Mouse (Mus musculus): ENCODE data around the gene Xxylt1. TPM values are rescaled to one million over a fixed set of nuclear protein-coding genes. Genes with fewer than 3 reads are reported as not detected.

Gene Xxylt1
- polyA plus RNA-seq, 1 experiment from 2014 or later, result 18.1 TPM

- DNase-seq (ENCODE audit: low spot score), result no peak
These were observed 58.9 kb downstream of the Xxylt1 start for GRCm38 (mm10) chr16:31022287-31022686.

GRCm38 (mm10) chr16:31019514-31019913 lies 61.7 kb downstream of the Xxylt1 start:
- H3K9me3 ChIP-seq (ENCODE audit: control insufficient read depth, low read length), result no peaks in the 10 kb centered on the region
- no peaks in the 10 kb centered on the region for H3K36me3 ChIP-seq (replicated peaks; ENCODE audit: control insufficient read depth, insufficient read depth)
- WGBS, result 69% methylated on average over 3 of the region's 3 CpGs
- 0 out of 2 replicates have a peak, but pooled peaks cover 4% of the 10 kb centered on the region for H3K4me1 ChIP-seq (replicated peaks; ENCODE audit: control insufficient read depth, insufficient read depth, low read length)
- H3K27ac ChIP-seq, result no peak overlapping the region
- DNase-seq (ENCODE audit: low spot score) (no peak), ATAC-seq (ENCODE audit: low FRiP score) (no peak)
- no peak overlapping the region for H3K4me2 ChIP-seq (replicated peaks)
- no peaks in the 10 kb centered on the region for H3K27me3 ChIP-seq (ENCODE audit: control insufficient read depth, insufficient read depth, low read length)
- no peak overlapping the region for H3K9ac ChIP-seq
- no peak overlapping the region for H3K4me3 ChIP-seq (replicated peaks; ENCODE audit: low read length)

More at GRCm38 (mm10) chr16:31022287-31022686, 58.9 kb downstream of the Xxylt1 start:
- 54% methylated on average over 5 of the region's 5 CpGs for WGBS
- no peak for ATAC-seq (ENCODE audit: low FRiP score)
- Histone ChIP-seq H3K27ac (no peak overlapping the region), H3K9me3 (ENCODE audit: control insufficient read depth, low read length) (no peaks in the 10 kb centered on the region), H3K9ac (no peak overlapping the region), H3K4me2 (replicated peaks) (no peak overlapping the region), H3K4me1 (replicated peaks; ENCODE audit: control insufficient read depth, insufficient read depth, low read length) (0 out of 2 replicates have a peak, but pooled peaks cover 4% of the 10 kb centered on the region), H3K36me3 (replicated peaks; ENCODE audit: control insufficient read depth, insufficient read depth) (no peaks in the 10 kb centered on the region), H3K27me3 (ENCODE audit: control insufficient read depth, insufficient read depth, low read length) (no peaks in the 10 kb centered on the region), H3K4me3 (replicated peaks; ENCODE audit: low read length) (no peak overlapping the region)

GRCm38 (mm10) chr16:31017687-31018413 lies 63.4 kb downstream of the Xxylt1 start:
- Histone ChIP-seq H3K4me3 (replicated peaks; ENCODE audit: low read length) (no peak overlapping the region), H3K4me1 (replicated peaks; ENCODE audit: control insufficient read depth, insufficient read depth, low read length) (0 out of 2 replicates have a peak, but pooled peaks cover 4% of the 10 kb centered on the region), H3K27ac (no peak overlapping the region), H3K4me2 (replicated peaks) (no peak overlapping the region), H3K9me3 (ENCODE audit: control insufficient read depth, low read length) (no peaks in the 10 kb centered on the region), H3K27me3 (ENCODE audit: control insufficient read depth, insufficient read depth, low read length) (no peaks in the 10 kb centered on the region), H3K9ac (no peak overlapping the region), H3K36me3 (replicated peaks; ENCODE audit: control insufficient read depth, insufficient read depth) (no peaks in the 10 kb centered on the region)
- ATAC-seq (ENCODE audit: low FRiP score), result no peak
- no peak for DNase-seq (ENCODE audit: low spot score)
- 96% methylated on average over 10 of the region's 10 CpGs for WGBS

- Histone ChIP-seq H3K4me1 (replicated peaks; ENCODE audit: control insufficient read depth, insufficient read depth, low read length) (no peaks in the 10 kb centered on the region), H3K4me3 (replicated peaks; ENCODE audit: low read length) (no peak overlapping the region), H3K27me3 (ENCODE audit: control insufficient read depth, insufficient read depth, low read length) (no peaks in the 10 kb centered on the region), H3K4me2 (replicated peaks) (no peak overlapping the region), H3K36me3 (replicated peaks; ENCODE audit: control insufficient read depth, insufficient read depth) (no peaks in the 10 kb centered on the region), H3K27ac (no peak overlapping the region), H3K9ac (no peak overlapping the region), H3K9me3 (ENCODE audit: control insufficient read depth, low read length) (no peaks in the 10 kb centered on the region)
- no peak for ATAC-seq (ENCODE audit: low FRiP score)
- 89% methylated on average over 2 of the region's 2 CpGs for WGBS
- no peak for DNase-seq (ENCODE audit: low spot score)
These were observed 64.6 kb downstream of the Xxylt1 start for GRCm38 (mm10) chr16:31016669-31017068.

- Histone ChIP-seq H3K9me3 (ENCODE audit: control insufficient read depth, low read length) (no peaks in the 10 kb centered on the region), H3K4me3 (replicated peaks; ENCODE audit: low read length) (no peak overlapping the region), H3K4me2 (replicated peaks) (no peak overlapping the region), H3K36me3 (replicated peaks; ENCODE audit: control insufficient read depth, insufficient read depth) (no peaks in the 10 kb centered on the region), H3K27ac (no peak overlapping the region), H3K4me1 (replicated peaks; ENCODE audit: control insufficient read depth, insufficient read depth, low read length) (no peaks in the 10 kb centered on the region), H3K27me3 (ENCODE audit: control insufficient read depth, insufficient read depth, low read length) (no peaks in the 10 kb centered on the region), H3K9ac (no peak overlapping the region)
- 76% methylated on average over 8 of the region's 8 CpGs for WGBS
- ATAC-seq (ENCODE audit: low FRiP score), result no peak
- DNase-seq (ENCODE audit: low spot score), result no peak
These were observed 65.1 kb downstream of the Xxylt1 start for GRCm38 (mm10) chr16:31016169-31016568.

- H3K4me1 ChIP-seq (replicated peaks; ENCODE audit: control insufficient read depth, insufficient read depth, low read length), result no peaks in the 10 kb centered on the region
- no peak for DNase-seq (ENCODE audit: low spot score)
- no peak overlapping the region for H3K9ac ChIP-seq
- H3K27ac ChIP-seq, result no peak overlapping the region
- no peak overlapping the region for H3K4me3 ChIP-seq (replicated peaks; ENCODE audit: low read length)
- H3K36me3 ChIP-seq (replicated peaks; ENCODE audit: control insufficient read depth, insufficient read depth), result no peaks in the 10 kb centered on the region
- no peaks in the 10 kb centered on the region for H3K9me3 ChIP-seq (ENCODE audit: control insufficient read depth, low read length)
- WGBS, result 96% methylated on average over 1 of the region's 1 CpGs
- H3K27me3 ChIP-seq (ENCODE audit: control insufficient read depth, insufficient read depth, low read length), result no peaks in the 10 kb centered on the region
- no peak overlapping the region for H3K4me2 ChIP-seq (replicated peaks)
- ATAC-seq (ENCODE audit: low FRiP score), result no peak
These were observed 66.0 kb downstream of the Xxylt1 start for GRCm38 (mm10) chr16:31015271-31015670.

- Histone ChIP-seq H3K9me3 (ENCODE audit: control insufficient read depth, low read length) (no peaks in the 10 kb centered on the region), H3K27me3 (ENCODE audit: control insufficient read depth, insufficient read depth, low read length) (no peaks in the 10 kb centered on the region), H3K4me3 (replicated peaks; ENCODE audit: low read length) (no peak overlapping the region), H3K9ac (no peak overlapping the region), H3K4me1 (replicated peaks; ENCODE audit: control insufficient read depth, insufficient read depth, low read length) (peaks cover 11% of the 10 kb centered on the region; the same call in 1 of the 2 replicates), H3K27ac (no peak overlapping the region), H3K36me3 (replicated peaks; ENCODE audit: control insufficient read depth, insufficient read depth) (no peaks in the 10 kb centered on the region), H3K4me2 (replicated peaks) (no peak overlapping the region)
- DNase-seq (ENCODE audit: low spot score) (no peak), ATAC-seq (ENCODE audit: low FRiP score) (no peak)
- WGBS, result 86% methylated on average over 10 of the region's 10 CpGs
These were observed 69.0 kb downstream of the Xxylt1 start for GRCm38 (mm10) chr16:31012236-31012635.

- no peaks in the 10 kb centered on the region for H3K9me3 ChIP-seq (ENCODE audit: control insufficient read depth, low read length)
- no peak overlapping the region for H3K4me3 ChIP-seq (replicated peaks; ENCODE audit: low read length)
- H3K36me3 ChIP-seq (replicated peaks; ENCODE audit: control insufficient read depth, insufficient read depth), result no peaks in the 10 kb centered on the region
- H3K9ac ChIP-seq, result no peak overlapping the region
- 90% methylated on average over 5 of the region's 5 CpGs for WGBS
- no peak overlapping the region for H3K4me2 ChIP-seq (replicated peaks)
- H3K4me1 ChIP-seq (replicated peaks; ENCODE audit: control insufficient read depth, insufficient read depth, low read length), result peaks cover 11% of the 10 kb centered on the region; the same call in 1 of the 2 replicates
- no peaks in the 10 kb centered on the region for H3K27me3 ChIP-seq (ENCODE audit: control insufficient read depth, insufficient read depth, low read length)
- H3K27ac ChIP-seq, result no peak overlapping the region
- no peak for ATAC-seq (ENCODE audit: low FRiP score)
- DNase-seq (ENCODE audit: low spot score), result no peak
These were observed 70.8 kb downstream of the Xxylt1 start for GRCm38 (mm10) chr16:31010443-31010842.

- no peaks in the 10 kb centered on the region for H3K36me3 ChIP-seq (replicated peaks; ENCODE audit: control insufficient read depth, insufficient read depth)
- 78% methylated on average over 7 of the region's 7 CpGs for WGBS
These were observed 72.9 kb downstream of the Xxylt1 start for GRCm38 (mm10) chr16:31008326-31008725.

More at GRCm38 (mm10) chr16:31008326-31008725, 72.9 kb downstream of the Xxylt1 start:
- no peak for DNase-seq (ENCODE audit: low spot score)
- H3K27me3 ChIP-seq (ENCODE audit: control insufficient read depth, insufficient read depth, low read length), result no peaks in the 10 kb centered on the region
- no peak overlapping the region for H3K4me2 ChIP-seq (replicated peaks)
- H3K9me3 ChIP-seq (ENCODE audit: control insufficient read depth, low read length), result no peaks in the 10 kb centered on the region
- peak overlapping the region; percentile 56; the same call in 1 of the 2 replicates for H3K27ac ChIP-seq
- no peak overlapping the region for H3K4me3 ChIP-seq (replicated peaks; ENCODE audit: low read length)
- no peak for ATAC-seq (ENCODE audit: low FRiP score)
- peaks cover 20% of the 10 kb centered on the region; the same call in 1 of the 2 replicates for H3K4me1 ChIP-seq (replicated peaks; ENCODE audit: control insufficient read depth, insufficient read depth, low read length)
- H3K9ac ChIP-seq, result 0 out of 2 replicates have a peak overlapping the region, but pooled peaks have one; percentile 11

Measured in hindbrain, embryonic 14.5 days (tissue).